Mouse (Mus musculus): ENCODE results near the gene Rc3h1.
A peak's percentile ranks its signal among the peaks of the same experiment; 100 is the strongest.
"Not testable (repeated sequence)": the region's sequence is repeated elsewhere in the genome, so short reads cannot be mapped to it uniquely, and the experiment has no call there.

The Rc3h1 gene

DNA sequence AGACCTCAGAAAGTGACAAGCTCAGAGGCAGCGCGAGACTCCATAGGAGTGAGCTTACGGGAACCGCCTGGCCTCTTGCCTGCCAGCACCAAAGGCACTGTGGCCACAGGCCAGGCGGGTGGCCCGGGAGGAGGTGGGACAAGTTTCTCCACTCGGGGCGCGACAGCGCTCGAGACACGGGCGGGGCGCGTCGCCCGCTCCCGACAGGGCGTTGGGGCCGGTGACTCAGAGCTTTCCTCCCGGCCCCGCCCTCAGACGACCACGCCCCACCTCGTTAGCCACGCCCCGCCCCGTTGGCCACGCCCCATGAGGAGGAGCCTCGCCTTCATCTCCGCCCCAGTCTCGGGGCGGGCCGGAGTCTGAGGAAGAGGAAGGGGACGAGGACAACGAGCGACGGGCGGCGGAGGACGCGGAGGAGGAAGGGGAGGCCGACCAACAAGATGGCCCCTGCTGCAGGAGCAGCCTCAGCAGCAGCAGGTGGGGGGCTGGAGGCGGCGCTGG is at the start of gene Rc3h1:
TSS of gene Rc3h1 (plus strand) at position 362 of the 501 bp plus-strand sequence.
- peak; percentile 44 for DNase-seq (ENCODE audit: extremely low spot score, low read depth, low spot score)

DNA sequence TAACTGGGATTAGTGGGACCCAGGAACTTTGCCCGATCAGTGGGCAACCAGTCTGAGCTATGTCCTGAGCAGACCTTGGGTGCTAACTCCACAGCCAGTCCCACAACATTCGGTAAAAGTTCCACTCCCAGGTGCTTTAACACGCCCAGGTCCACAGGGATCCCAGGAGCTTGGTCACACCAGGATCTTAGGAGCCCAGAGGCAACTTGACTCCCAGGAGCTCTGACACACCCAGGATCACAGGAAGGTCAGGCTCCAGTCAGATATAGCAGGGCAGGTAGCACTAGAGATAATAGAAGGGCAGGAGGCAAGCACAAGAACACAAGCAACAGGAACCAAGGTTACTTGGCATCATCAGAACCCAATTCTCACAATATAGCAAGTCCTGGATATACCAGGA is 48.1 kb upstream of the Rc3h1 start:
- no peak for DNase-seq (ENCODE audit: extremely low spot score, low read depth, low spot score)

DNA sequence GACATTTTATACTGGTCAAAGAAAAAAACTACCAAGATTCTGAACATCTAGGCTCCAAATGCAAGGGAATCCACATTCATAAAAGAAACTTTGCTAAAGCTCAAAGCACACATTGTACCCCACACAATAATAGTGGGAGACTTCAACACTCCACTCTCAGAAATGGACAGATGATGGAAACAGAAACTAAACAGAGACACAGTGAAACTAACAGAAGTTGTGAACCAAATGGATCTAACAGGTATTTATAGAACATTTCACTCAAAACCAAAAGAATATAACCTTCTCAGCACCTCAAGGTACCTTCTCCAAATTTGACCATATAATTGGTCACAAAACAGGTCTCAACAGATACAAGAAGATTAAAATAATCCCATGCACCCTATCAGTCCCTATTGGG is 46.3 kb upstream of the Rc3h1 start:
- not testable (repeated sequence) for DNase-seq (ENCODE audit: extremely low spot score, low read depth, low spot score)

DNA sequence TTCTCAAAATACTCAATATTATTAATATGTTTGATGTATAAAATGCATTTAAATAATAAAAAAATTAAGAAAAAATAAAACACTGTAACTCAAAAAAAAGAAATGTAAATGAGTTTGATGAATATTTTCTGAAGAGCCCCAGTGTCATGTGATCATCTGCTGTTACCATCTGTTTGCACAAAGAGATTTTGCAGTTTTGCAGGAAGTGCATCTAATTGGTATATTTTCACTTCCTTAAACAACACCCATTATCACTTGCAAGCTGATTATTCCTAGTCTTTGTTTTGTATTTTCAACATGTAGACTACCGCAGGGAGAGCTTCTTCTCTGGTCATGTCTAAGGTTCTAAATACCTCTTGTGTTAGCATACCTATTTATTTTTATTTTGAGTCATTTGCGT is 45.1 kb upstream of the Rc3h1 start:
- DNase-seq (ENCODE audit: extremely low spot score, low read depth, low spot score): no peak

DNA sequence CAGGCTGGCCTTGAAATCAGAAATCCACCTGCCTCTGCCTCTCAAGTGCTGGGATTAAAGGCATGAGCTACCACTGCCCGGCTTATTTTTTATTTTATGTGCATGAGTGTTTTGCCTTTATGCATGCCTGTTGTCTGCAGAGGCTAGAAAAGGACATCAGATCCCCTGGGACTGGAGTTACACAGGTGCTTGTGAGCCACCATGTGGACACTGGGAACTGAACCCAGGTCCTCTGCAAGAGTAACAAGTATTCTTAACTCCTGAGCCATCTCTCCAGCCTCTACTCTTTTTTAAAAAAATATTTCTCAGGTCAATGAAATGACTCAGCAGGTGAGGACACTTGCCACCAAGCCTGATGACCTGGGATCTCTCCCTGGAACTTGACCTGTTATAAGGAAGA is 44.6 kb upstream of the Rc3h1 start:
- no peak for DNase-seq (ENCODE audit: extremely low spot score, low read depth, low spot score)

DNA sequence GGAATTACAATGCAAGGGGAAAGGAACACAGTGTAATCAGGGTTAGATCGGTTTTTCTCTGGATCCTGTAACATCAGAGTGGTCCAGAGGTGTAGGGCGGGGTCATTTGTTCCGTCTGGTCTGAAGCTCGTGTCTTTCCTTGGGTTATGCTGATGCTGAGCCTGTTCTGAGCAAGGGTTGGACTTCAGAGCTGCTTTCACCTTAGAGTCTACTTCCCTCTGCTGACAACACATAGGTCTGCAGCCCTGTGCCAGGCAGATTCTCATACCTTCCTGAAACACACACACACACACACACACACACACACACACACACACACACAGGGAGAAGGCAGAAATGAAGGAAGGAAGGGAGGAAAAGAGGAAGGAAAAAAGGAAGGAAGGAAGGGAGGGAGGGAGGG is 43.2 kb upstream of the Rc3h1 start:
- no peak for DNase-seq (ENCODE audit: extremely low spot score, low read depth, low spot score)

DNA sequence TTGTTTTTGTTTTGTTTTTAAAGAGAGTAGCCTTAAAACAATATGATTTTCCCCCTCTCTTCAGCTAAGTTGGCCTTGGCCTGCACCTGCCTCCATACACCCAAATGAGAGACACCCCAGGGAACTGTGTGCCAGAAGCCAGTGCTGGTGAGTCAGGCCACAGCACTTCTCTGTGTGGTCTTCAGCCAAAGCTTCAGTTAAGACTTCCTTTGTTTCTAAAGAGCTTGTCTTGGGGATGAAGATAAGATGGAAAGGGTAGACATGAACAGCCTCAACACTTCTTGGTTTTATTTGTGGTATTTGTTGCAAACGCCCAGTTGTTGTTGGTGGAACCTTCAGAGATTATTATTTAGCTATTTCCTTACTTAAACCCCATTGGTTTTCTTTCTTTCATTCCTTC is 31.5 kb upstream of the Rc3h1 start:
- DNase-seq (ENCODE audit: extremely low spot score, low read depth, low spot score): no peak

DNA sequence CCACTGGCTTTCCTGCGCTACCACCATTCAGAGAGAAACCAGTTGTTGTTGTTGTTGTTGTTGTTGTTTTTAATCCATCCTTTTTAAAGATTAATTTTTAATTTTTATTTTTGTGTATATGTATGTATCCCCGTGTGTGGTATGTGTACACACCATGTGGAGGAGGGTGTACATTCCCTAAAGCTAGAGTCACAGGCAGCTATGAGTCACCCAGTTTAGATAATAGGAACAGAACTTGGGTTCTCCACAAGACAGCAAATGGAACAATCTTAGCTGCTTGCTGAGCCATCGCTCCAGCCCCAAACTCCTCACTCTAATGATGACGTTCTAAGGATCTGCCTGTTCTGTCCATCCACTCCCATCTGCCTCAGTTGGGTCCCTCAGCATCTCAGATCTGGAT is 29.2 kb upstream of the Rc3h1 start:
- no peak for DNase-seq (ENCODE audit: extremely low spot score, low read depth, low spot score)

DNA sequence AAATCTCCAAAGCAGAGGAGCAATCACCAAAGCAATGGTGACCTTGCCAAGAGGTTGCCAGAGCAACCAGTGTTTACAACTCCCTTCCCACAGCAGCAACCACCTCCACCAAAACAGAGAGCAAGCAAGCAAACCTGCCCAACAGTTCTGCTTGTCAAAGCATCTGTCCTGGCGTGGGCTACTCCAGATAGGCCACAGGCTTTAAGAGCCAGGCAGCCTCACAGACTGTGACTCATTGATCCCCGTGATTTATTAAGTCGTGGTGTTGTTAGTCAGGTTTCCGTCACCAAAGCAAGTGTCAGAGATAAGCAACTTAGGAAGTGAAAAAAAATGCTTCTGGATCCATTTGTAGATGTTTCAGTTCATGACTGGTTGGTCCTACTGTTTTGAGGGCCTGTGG is 27.7 kb upstream of the Rc3h1 start:
- no peak for DNase-seq (ENCODE audit: extremely low spot score, low read depth, low spot score)

DNA sequence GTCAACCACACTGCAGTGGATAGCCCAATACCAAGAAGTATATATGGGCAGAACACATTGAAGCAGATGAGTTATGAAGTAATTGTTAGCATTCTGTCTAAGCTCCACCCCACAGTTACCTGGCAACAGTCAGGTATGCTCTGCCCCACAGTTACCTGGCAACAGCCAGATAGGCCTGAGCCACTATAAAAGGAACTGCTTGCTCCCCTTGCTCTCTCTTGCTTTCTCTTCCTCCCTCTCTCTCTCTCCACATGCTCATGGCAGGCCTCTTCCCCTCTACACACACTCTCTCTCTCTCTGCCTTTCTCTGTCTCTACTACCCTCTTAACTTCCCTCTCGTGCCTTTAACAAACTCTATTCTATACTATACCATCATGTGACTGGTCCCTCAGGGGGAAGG is 24.8 kb upstream of the Rc3h1 start:
- DNase-seq (ENCODE audit: extremely low spot score, low read depth, low spot score): not testable (repeated sequence)

DNA sequence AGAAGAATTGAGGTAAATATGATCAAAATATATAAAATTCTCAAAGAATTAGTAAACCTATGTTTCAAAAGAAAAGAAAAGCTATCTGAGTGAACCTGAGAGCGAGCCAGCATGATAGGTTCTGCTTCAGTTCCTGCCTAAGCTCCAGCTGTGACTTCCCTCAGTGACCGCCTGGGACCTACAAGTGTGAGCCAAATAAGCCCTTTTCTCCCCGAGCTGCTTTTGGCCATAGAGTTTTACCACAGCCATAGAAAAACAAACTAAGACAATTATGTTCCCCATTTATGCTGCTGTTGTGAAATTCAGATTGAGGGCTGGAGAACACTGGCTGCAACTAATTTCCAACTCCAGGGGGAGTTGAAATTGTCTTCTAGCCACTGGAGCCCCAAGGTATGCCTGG is 24.2 kb upstream of the Rc3h1 start:
- no peak for DNase-seq (ENCODE audit: extremely low spot score, low read depth, low spot score)

DNA sequence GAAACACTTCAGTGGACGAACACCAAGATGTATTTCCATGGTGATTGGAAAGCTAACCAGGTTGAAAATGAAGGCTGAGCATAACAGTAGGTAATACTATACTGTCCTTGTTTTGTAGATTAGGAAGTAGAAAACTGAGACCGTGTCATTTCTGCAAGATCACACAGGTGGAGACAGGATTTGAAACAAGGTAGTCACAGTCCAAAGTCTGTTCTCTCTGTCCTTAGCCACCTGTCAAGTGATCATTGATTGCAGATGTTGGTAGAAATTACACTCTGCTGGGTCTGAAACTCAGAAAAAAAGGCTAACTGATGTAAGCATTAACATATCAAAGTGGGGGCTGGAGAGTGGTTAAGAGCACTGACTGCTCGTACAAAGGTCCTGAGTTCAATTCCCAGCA is 21.9 kb upstream of the Rc3h1 start:
- DNase-seq (ENCODE audit: extremely low spot score, low read depth, low spot score): no peak

DNA sequence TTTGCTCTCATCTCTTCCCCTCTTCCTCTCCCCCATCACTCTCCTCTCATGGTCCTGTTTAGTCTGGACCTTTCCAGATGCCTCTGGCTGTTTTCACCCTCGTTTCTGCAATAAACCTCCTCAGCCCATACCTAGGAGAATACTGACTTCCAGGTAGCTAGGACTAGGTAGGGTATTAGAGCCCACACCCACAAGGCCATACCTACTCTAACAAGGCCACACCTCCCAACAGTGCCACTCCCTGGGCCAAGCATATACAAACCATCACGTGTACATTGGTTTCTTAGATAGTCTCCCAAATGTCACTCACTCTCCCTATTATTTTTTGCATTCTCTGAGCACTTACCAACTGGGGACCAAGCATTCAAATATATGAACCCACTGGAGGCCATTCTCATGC is 21.2 kb upstream of the Rc3h1 start:
- DNase-seq (ENCODE audit: extremely low spot score, low read depth, low spot score): no peak

DNA sequence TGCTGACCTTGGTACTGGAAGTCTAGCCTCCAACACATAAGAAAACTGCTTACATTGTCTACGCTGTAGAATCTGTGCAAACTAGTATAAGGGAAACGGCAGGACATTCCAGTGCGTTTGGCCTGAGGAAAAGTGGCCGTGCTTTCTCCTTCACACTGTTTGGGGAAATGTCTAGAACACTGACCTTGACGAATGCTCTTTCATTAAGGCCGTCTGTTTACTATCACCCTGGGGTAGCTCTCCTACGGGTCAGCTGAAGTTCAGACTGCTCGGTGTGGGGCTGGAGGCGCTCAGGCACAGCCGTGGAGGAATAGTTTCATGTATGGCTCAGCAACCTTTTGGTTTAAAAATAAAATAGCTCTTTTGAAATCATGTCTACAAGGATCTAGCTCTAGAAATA is 6.5 kb upstream of the Rc3h1 start:
- DNase-seq (ENCODE audit: extremely low spot score, low read depth, low spot score): no peak

DNA sequence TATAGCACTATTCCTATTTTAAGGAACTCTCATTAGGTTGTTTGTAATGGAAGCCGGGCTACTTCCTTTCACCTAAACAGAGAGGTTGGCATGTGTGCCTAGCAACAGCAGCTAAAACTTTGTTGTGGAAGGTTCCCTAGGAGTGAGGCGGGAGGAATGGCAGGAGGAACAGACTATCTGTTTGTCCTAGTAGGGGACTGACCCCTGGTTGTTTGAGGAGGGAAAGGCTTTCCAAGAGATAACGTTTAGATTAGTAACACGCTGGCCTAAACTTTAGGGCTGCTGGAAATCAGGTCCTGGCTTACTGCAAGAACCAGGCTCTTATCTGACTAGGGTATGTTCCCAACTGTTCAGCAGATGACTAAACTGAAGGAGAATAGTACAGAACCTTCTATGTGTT is 2.2 kb upstream of the Rc3h1 start:
- no peak for DNase-seq (ENCODE audit: extremely low spot score, low read depth, low spot score)

DNA sequence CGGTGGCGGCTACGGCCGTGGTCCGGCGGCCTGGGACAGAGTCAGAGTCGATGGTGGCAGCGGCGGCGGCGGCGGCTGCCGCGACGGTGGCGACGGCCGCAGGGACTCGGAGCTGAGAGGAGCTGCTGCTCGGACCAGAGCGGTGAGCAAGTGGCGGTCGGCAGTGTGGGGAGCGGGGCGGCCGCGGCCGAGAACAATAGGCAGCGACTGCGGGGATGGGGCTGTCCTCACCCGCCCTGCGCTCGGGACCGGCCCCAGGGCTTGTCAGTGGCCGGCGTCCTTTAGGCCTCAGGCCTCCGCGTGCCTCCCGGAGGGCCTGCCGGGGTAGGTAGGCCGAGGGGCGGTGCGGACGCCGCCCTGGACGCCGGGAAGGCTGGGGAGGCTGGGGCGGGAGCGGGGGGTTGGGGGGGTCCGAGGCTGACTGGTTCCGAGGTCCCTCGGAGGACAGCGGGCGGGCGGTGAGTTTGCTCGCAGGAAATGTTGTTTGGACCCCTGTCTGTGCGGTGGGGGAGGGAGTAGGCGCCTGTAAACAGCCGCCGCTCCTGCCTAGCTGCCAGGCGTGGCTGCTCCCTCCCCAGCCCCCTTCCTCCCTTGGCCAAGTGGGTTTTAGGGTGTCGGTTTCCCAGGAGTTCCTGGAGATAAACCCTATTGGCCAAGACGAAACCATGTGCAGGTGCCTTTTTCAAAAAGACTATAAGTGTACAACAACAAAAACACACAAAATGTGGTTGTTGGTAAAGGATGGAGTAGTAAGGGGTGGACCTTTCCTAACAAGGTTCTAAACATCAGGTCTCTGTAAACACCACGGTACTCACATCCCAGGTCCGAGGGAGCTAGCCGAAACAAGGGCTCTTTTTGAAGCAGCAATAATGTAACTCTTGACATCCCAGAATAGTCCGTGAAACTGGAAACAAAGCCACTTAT is 602 bp downstream of the Rc3h1 start:
- no peak for DNase-seq (ENCODE audit: extremely low spot score, low read depth, low spot score)

DNA sequence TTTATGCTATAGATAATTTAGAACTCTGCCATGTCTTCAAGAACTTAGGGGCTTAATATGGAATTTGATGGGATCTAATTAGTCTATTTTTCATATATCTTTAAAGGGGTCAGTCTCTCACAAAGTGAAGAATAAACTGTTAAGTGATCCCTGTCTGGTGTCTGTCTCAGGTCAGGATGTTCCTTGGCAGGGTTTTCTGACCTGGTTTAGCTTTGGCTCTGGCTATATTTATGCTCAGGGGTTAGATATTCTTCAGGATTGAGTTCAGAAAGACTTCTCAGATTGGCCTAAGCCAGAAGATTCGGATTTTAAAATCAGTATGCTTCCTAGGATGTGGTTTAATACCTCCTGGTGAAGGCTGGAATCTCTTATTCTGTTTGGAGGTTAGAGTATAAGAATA is 4.0 kb downstream of the Rc3h1 start:
- no peak for DNase-seq (ENCODE audit: extremely low spot score, low read depth, low spot score)

DNA sequence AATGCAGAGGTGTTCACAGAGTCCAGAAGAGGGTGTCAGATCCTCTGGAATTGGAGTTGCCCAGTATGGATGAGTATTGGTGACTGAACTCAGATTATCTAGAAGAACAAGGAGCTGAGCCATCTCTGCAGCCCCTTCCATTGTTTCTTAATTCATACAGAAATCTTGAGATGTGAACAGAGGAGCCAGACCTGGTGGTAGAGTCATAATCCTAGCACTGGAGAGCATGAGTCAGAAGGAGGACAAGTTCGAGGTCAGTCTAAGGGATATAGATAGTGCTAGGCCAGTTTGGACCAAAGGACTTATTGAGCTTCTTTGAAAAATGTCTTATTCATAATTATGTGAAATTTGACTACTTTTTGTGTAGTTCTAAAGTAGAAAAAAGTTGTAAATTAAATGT is 4.6 kb downstream of the Rc3h1 start:
- no peak for DNase-seq (ENCODE audit: extremely low spot score, low read depth, low spot score)

DNA sequence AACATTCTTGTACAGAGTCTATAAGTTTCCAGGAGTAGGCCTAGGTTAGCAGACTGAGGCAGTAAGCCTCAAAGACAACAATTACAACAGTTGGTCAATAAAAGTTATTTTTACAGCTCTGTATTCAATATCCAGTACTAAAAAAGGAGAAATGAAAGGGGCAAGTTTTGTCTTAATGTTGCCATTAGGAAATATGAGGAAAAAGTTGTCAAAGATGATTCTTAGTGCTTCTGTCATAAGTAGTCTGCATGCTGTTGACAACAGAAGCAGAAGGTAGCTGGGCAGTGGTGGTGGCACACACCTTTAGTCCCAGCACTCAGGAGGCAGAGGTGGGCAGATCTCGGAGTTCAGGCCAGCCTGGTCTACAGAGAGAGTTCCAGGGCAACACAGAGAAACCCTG is 13.2 kb downstream of the Rc3h1 start:
- DNase-seq (ENCODE audit: extremely low spot score, low read depth, low spot score): no peak

DNA sequence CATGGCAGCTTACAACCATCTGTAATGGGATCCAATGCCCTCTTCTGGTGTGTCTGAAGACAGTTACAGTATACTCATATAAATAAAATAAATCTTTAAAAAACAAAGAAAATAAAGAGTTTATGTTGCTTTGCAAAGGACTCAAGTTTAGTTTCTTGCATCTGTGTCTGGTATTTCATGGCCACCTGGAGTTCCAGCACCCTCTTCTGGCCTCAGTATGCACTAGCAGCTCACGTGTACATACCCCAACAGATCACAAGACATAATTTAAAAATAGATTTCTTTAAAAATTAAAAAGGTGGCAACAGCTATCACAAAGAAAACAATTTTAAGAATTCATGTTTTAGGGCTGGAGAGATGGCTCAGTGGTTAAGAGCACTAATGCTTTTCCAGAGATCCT is 15.7 kb downstream of the Rc3h1 start:
- no peak for DNase-seq (ENCODE audit: extremely low spot score, low read depth, low spot score)

DNA sequence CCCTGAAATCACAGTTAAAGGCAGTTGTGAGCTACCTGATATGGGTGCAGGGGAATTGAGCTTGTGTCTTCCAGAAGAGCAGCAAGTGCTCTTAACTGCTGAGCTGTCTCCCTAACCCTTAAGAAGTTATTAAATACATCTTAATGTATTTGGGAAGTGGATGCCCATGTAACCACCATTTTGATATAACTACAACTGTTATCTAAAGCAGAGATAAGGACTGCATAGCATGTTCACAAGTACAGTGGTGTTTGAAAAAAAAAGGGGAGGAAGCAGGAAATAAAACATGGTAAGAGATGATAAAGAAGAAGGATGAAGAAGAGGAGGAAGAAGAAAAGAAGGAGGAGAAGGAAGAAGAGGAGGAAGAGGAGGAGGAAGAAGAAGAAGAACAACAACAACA is 25.1 kb downstream of the Rc3h1 start:
- DNase-seq (ENCODE audit: extremely low spot score, low read depth, low spot score): no peak

DNA sequence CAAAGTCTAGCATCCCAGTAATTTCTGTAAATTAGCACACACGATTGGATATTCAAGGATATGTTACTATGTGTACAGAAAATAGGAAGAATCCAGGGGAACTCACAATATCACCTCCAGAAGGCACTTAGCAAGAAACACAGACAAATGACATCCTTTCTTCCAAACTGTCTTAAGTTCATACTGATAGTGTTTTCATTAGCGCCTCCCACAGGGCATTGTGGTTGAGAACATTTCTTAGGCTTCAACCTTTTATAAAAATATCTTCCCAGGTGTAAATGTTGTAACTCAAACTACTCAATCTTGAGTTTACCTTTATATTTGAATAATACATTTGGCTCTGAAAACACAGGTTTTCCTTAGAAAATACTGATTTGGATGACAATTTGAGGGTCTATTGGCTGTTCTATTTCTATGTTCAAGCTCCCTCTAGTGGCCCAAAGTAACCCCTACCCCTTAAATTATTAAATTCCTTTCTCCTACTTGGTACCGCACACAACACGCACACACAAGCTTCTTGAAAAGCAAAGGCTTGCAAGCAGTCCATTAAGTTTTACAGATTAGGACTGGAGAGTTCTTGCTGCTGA is 27.8 kb downstream of the Rc3h1 start:
- DNase-seq (ENCODE audit: extremely low spot score, low read depth, low spot score): peak; percentile 12

DNA sequence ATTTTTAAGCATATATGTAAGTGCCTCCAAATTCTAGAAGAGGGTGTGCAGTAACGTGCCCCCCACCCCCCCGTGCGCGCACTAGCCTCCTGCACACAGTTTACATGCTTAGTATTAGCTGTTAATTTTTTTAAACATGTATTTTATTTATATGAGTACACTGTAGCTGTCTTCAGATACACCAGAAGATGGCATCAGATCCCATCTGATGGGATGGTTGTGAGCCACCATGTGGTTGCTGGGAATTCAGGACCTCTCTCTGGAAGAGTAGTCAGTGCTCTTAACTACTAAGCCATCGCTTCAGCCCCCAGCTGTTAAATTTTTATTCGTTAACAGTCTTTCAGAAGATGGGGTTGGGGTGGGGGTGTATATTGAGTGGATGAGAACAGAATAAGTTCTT is 29.3 kb downstream of the Rc3h1 start:
- no peak for DNase-seq (ENCODE audit: extremely low spot score, low read depth, low spot score)
